Mouse (Mus musculus) small intestine, adult 2 months (tissue): Measurements from ENCODE around the gene Prkca. TPM values are rescaled to one million over a fixed set of nuclear protein-coding genes. Genes with fewer than 3 reads are reported as not detected.

Experiments
- H3K27ac ChIP-seq: fragments of 200-500 bp; 2 replicates; pipeline ENCODE4 v1.5.1; 2012; ENCODE audit warnings: low read depth, low read length, control low read depth, inconsistent platforms; ENCODE audit not compliant: insufficient read depth
- H3K27me3 ChIP-seq: fragments of 200-500 bp; 2 replicates; pipeline ENCODE4 v1.6.1; 2012; ENCODE audit warnings: mild to moderate bottlenecking, moderate library complexity, low read length, inconsistent platforms; ENCODE audit not compliant: control insufficient read depth, insufficient read depth
- H3K36me3 ChIP-seq: fragments of 200-500 bp; 2 replicates; pipeline ENCODE4 v1.6.1; 2012; ENCODE audit warnings: mild to moderate bottlenecking, low read length, control low read depth, inconsistent platforms; ENCODE audit not compliant: control insufficient read depth, insufficient read depth
- H3K4me1 ChIP-seq: fragments of 200-500 bp; 2 replicates; pipeline ENCODE4 v1.6.1; 2012; ENCODE audit warnings: low read length, inconsistent platforms, mixed read lengths; ENCODE audit not compliant: control insufficient read depth, insufficient read depth, insufficient read length
- H3K4me3 ChIP-seq: fragments of 200-500 bp; 2 replicates; pipeline ENCODE4 v1.5.1; 2012; ENCODE audit warnings: low read depth, mild to moderate bottlenecking, control low read depth, inconsistent platforms, low read length, moderate library complexity
- CTCF ChIP-seq: fragments of 200-500 bp; IDR thresholded peaks from 2 replicates; pipeline ENCODE4 v1.5.1; 2012; ENCODE audit warnings: low read depth, mild to moderate bottlenecking, control low read depth, inconsistent platforms, low read length, moderate library complexity, mixed read lengths; ENCODE audit not compliant: insufficient replicate concordance, insufficient read length; ENCODE audit errors: extremely low read depth
- POLR2A ChIP-seq: fragments of 200-500 bp; IDR thresholded peaks from 2 replicates; pipeline ENCODE4 v1.6.1; 2012; ENCODE audit warnings: low read depth, mild to moderate bottlenecking, control low read depth, inconsistent platforms, low read length, moderate library complexity
- WGBS: fragments of 180-500 bp; shearing (Covaris S2); methylation state at CpG from one replicate; pipeline ENCODE4 v1.1.7; 2018; 5-methylcytosine and 5-hydroxymethylcytosine counted together
- polyA plus RNA-seq: library from polyadenylated mRNA; depleted of rRNA; stranded (reverse); fragments of >200 nt; gene quantifications from 2 replicates; pipeline ENCODE4 v1.2.3, GENCODE M21; 2012

Prkca gene
- polyA plus RNA-seq, 1 experiment, result 13.9 TPM

- H3K36me3 ChIP-seq, result no peaks in the 10 kb centered on the region
- no peak overlapping the region for H3K4me3 ChIP-seq
- 89% methylated on average over 7 of the region's 7 CpGs for WGBS
- TF ChIP-seq POLR2A (no peak), CTCF (no peak)
- H3K27ac ChIP-seq, result no peak overlapping the region
- no peaks in the 10 kb centered on the region for H3K4me1 ChIP-seq
- no peaks in the 10 kb centered on the region for H3K27me3 ChIP-seq
Measured at GRCm38 (mm10) chr11:108067161-108067560, 276.6 kb downstream of the Prkca start.

DNA sequence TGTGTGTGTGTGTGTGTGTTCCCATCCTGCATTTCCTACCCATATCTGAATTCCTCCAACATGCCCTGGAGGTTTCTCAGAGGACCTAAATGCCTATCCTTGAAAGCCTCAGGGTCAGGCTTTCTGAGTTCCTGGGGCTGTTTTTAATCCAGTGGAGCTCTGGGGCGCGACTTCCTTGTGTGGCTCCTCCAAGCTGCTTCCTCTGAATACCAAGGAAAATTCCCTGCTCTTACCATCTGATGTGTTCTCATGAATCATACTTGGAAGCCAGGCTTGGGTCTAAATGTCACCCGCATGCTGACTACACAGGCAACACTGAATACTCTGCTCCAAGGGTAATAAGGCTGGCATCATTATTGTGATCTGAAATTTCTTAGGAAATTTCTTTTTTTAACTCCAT is 279.3 kb downstream of the Prkca start:
- Histone ChIP-seq H3K27ac (no peak overlapping the region), H3K4me3 (no peak overlapping the region), H3K36me3 (no peaks in the 10 kb centered on the region; the same call in 1 of the 2 replicates), H3K4me1 (no peaks in the 10 kb centered on the region), H3K27me3 (no peaks in the 10 kb centered on the region)
- TF ChIP-seq POLR2A (no peak), CTCF (no peak)
- 87% methylated on average over 3 of the region's 3 CpGs for WGBS

GRCm38 (mm10) chr11:108063096-108063495 is 280.6 kb downstream of the Prkca start:
- H3K27me3 ChIP-seq, result no peaks in the 10 kb centered on the region
- H3K4me1 ChIP-seq, result no peaks in the 10 kb centered on the region
- no peak overlapping the region for H3K27ac ChIP-seq
- H3K4me3 ChIP-seq, result no peak overlapping the region
- 84% methylated on average over 8 of the region's 8 CpGs for WGBS
- no peaks in the 10 kb centered on the region; the same call in 1 of the 2 replicates for H3K36me3 ChIP-seq
- TF ChIP-seq POLR2A (no peak), CTCF (no peak)

DNA sequence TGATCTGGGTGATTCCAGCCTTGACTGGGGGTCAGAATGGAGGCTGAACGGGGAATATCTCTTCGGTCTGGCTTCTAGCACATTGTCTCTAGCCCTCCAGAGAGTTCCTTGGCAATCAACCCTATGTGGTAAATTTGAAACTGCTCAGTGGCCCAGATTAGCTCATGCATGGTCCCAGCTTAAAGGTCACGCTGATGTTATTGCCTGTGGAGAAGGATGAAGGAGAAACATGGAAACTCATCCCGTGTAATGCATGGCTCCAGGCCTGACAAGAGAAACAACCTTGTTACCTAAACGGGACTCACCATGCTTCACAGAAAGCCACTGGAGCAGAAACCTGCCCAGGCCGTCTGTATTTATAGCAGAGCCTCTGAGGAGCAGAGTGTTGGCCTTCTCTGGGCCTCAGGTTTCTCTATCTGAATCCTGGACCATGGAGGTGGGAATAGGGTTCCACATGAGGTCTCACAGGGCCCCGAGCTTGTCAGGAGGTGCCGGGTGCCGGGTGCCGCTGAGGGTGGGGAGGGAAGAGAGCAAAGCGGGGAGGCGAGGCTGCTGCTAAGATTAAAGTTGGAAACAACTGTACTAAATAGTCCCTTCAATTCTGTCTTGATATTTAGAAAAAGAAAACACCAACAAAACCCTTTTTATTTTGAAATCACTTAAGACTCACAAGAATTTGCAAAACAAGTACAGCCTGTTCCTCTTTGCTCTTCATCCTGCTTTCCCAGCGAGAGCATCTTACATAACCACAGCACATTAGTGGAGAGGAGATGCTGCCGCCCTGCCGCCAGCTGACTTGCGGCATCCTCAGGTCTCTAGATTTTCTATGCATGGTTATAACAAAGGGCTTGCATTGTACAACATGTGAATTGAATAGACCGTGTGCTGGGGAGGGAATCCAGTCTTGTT is 281.9 kb downstream of the Prkca start:
- Histone ChIP-seq H3K27ac (peak overlapping the region; percentile 4; the same call in 1 of the 2 replicates), H3K4me1 (no peaks in the 10 kb centered on the region), H3K4me3 (no peak overlapping the region), H3K36me3 (peaks cover 8% of the 10 kb centered on the region), H3K27me3 (no peaks in the 10 kb centered on the region)
- 91% methylated on average over 17 of the region's 17 CpGs for WGBS
- TF ChIP-seq POLR2A, result no peak

- no peak overlapping the region for H3K4me3 ChIP-seq
- H3K36me3 ChIP-seq, result peaks cover 33% of the 10 kb centered on the region
- TF ChIP-seq POLR2A (no peak), CTCF (no peak)
- no peak overlapping the region for H3K27ac ChIP-seq
- no peaks in the 10 kb centered on the region for H3K27me3 ChIP-seq
- H3K4me1 ChIP-seq, result no peaks in the 10 kb centered on the region
- WGBS, result 94% methylated on average over 6 of the region's 6 CpGs
Measured at GRCm38 (mm10) chr11:108057138-108057537, 286.6 kb downstream of the Prkca start.

DNA sequence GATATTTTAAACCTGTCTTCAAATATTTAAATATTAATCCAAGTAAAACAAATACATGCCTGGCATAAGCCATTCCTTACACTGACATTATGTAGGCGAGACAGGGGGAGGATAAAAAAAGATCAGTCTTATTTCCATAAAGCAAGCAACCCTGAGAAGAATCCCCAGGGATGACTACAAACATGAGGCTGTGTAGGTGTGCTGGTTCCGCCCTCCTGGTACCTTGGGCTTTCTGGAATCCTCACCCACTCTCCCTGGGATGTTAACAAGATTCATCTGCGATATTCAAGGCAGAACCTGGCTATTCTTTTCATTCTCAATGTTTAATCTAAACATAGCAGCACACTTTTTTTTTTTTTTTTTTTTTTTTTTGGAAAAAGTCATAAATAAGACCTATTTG is 289.1 kb downstream of the Prkca start:
- Histone ChIP-seq H3K4me3 (no peak overlapping the region), H3K36me3 (peaks cover 38% of the 10 kb centered on the region), H3K27me3 (no peaks in the 10 kb centered on the region), H3K4me1 (no peaks in the 10 kb centered on the region), H3K27ac (no peak overlapping the region)
- no peak for TF ChIP-seq POLR2A
- TF ChIP-seq CTCF, result no peak
- 93% methylated on average over 3 of the region's 3 CpGs for WGBS

GRCm38 (mm10) chr11:108053746-108054145 is 290.0 kb downstream of the Prkca start:
- no peaks in the 10 kb centered on the region for H3K4me1 ChIP-seq
- no peak overlapping the region for H3K4me3 ChIP-seq
- H3K27ac ChIP-seq, result no peak overlapping the region
- H3K36me3 ChIP-seq, result peaks cover 38% of the 10 kb centered on the region
- TF ChIP-seq CTCF (no peak), POLR2A (no peak)
- no peaks in the 10 kb centered on the region for H3K27me3 ChIP-seq
- 89% methylated on average over 10 of the region's 10 CpGs for WGBS
